Mouse (Mus musculus) embryonic facial prominence, embryonic 11.5 days (tissue): ENCODE measurements at regions not wholly inside any gene's neighbourhood (a gene's known extent, or its start where the extent isn't known, plus 50 kb on each side); places are given as distances from the start of the nearest gene placed in this dataset.

Experiments used
- ATAC-seq: fragments of 200-750 bp; cut with Nextera tagmentation; replicated peaks from 2 replicates; pipeline ENCODE4 v1.8.0; 2017; ENCODE audit warnings: low read depth; ENCODE audit not compliant: insufficient number of reproducible peaks, low FRiP score, low TSS enrichment
- DNase-seq: peaks from one replicate; pipeline ENCODE4 v3.0.0-alpha.2; 2015; ENCODE audit warnings: low spot score
- H3K27ac ChIP-seq: fragments of 300-500 bp; sonication (generic); replicated peaks from 2 replicates; pipeline ENCODE4 v1.5.1; 2014; ENCODE audit warnings: mild to moderate bottlenecking, low read depth, low read length, control low read depth
- H3K27me3 ChIP-seq: fragments of 300-500 bp; sonication (generic); 2 replicates; pipeline ENCODE4 v1.6.1; 2014; ENCODE audit warnings: mild to moderate bottlenecking, low read length, moderate library complexity, mixed read lengths; ENCODE audit not compliant: control insufficient read depth, insufficient read depth
- H3K36me3 ChIP-seq: fragments of 300-500 bp; sonication (generic); replicated peaks from 2 replicates; pipeline ENCODE4 v1.6.1; 2014; ENCODE audit warnings: low read depth, mild to moderate bottlenecking, low read length, moderate library complexity, mixed read lengths; ENCODE audit not compliant: control insufficient read depth, insufficient read depth
- H3K4me1 ChIP-seq: fragments of 300-500 bp; sonication (generic); 2 replicates; pipeline ENCODE4 v1.6.1; 2014; ENCODE audit warnings: low read length, mixed read lengths; ENCODE audit not compliant: control insufficient read depth, insufficient read depth
- H3K4me2 ChIP-seq: fragments of 300-500 bp; sonication (generic); 2 replicates; pipeline ENCODE4 v1.6.1; 2014; ENCODE audit warnings: low read depth, mild to moderate bottlenecking, control low read depth, low read length, moderate library complexity
- H3K4me3 ChIP-seq: fragments of 300-500 bp; sonication (generic); 2 replicates; pipeline ENCODE4 v1.5.1; 2014; ENCODE audit warnings: low read depth, low read length, control low read depth
- H3K9ac ChIP-seq: fragments of 300-500 bp; sonication (generic); replicated peaks from 2 replicates; pipeline ENCODE4 v1.6.1; 2014; ENCODE audit warnings: mild to moderate bottlenecking, control low read depth, low read length
- H3K9me3 ChIP-seq: fragments of 300-500 bp; sonication (generic); replicated peaks from 2 replicates; pipeline ENCODE4 v1.6.1; 2016; ENCODE audit warnings: mild to moderate bottlenecking, low read length, inconsistent platforms, mixed read lengths; ENCODE audit not compliant: control insufficient read depth
- WGBS: fragments of 180-500 bp; shearing (Covaris S2); extraction: QIAGEN DNeasy Blood & Tissue Kit; methylation state at CpG from one replicate; pipeline ENCODE4 v1.1.7; 2014; 5-methylcytosine and 5-hydroxymethylcytosine counted together

DNA sequence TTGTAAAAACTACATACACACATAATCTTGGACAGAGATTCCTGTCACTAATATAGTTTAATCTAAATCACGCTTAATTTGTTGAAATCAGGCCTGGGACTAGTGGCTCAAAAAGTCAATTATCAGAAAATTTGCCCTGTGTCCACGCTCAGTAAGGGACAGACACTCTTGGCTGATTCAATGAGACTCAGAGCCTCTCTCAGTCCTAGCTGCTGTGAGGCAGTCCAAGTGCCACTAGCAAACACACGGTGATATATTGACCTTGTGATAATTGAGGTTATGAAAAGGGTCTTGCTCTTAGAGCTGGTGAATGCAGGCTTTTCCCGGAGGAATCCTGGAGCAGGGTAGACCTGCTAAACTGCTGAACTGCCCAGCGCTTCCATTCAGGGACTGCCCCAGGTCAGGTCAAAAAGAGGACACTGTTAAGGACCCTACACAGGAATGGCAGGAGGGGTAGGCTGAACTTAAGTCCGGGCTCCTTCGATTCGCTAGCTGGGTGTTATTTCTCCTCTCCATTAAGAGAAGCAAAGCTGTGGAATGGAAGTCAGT, 1521.9 kb upstream of the Slc10a2 start:
- ATAC-seq, result no peak
- Histone ChIP-seq H3K4me3 (no peak overlapping the region), H3K4me2 (no peak overlapping the region), H3K27me3 (no peaks in the 10 kb centered on the region), H3K36me3 (no peaks in the 10 kb centered on the region), H3K4me1 (no peaks in the 10 kb centered on the region), H3K9ac (no peak overlapping the region), H3K9me3 (no peaks in the 10 kb centered on the region), H3K27ac (no peak overlapping the region)
- WGBS, result 39% methylated on average over 8 of the region's 8 CpGs
- no peak for DNase-seq

DNA sequence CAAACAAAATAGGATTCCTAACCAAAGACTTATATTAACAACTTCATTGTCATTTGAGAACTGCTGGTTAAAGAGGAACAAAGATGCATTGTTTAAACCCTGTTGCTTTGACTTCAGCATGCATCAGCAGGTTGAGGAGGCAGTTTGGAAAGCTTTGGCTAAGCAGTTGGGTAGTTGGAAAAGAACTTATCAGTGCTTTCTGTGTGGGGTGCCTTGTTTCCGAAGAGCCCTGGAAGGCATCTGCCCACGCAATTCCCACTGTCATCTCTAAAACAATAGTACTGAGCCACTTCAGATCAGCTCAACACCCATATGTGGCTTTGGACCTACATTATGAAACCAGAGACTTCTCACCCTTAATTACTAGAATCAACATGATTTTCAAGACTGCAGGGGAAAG, 1503.7 kb upstream of the Slc10a2 start:
- ATAC-seq (no peak), DNase-seq (no peak)
- Histone ChIP-seq H3K36me3 (no peaks in the 10 kb centered on the region), H3K4me3 (no peak overlapping the region), H3K9ac (no peak overlapping the region), H3K9me3 (no peaks in the 10 kb centered on the region), H3K27me3 (no peaks in the 10 kb centered on the region), H3K4me2 (no peak overlapping the region), H3K27ac (no peak overlapping the region), H3K4me1 (no peaks in the 10 kb centered on the region)
- 53% methylated on average over 2 of the region's 2 CpGs for WGBS

DNA sequence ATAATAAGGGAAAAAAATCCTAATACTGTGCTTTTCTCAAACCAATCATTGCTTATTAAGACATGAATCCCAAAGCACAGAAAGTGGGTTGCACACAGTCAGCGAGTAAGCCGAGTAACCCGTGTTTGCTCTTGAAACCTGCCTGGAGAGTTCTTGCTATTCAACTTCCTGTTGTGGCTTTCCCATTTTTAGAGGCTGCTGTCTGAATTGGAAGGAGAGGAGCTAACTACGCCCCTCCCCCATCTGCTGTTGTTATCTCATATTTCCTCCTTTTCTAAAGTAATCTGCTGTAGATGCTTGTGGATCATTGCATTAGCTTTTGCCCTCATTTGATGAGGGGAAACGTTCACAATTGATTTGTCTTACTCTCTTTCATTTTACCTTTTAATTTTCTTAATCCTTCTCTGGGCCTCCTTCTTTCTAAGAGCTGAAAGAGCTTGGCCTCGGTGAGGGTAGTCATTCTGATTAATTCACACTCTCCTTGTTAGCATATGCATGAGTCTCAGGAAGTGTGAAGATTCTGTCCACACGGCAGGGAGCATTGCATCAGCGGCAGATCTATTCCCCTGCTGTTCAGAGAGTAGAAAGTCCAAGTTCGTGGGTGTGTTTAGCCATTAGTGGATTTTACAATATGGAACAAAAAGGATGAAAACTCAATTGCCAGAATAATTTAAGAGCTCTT, 1501.8 kb upstream of the Slc10a2 start:
- 30% methylated on average over 9 of the region's 9 CpGs for WGBS
- no peak overlapping the region for H3K9ac ChIP-seq
- no peaks in the 10 kb centered on the region for H3K27me3 ChIP-seq
- peak; percentile 31 for DNase-seq
- no peak overlapping the region for H3K27ac ChIP-seq
- no peak for ATAC-seq
- H3K4me1 ChIP-seq, result no peaks in the 10 kb centered on the region
- H3K36me3 ChIP-seq, result no peaks in the 10 kb centered on the region
- no peak overlapping the region for H3K4me2 ChIP-seq
- no peaks in the 10 kb centered on the region for H3K9me3 ChIP-seq
- no peak overlapping the region for H3K4me3 ChIP-seq

DNA sequence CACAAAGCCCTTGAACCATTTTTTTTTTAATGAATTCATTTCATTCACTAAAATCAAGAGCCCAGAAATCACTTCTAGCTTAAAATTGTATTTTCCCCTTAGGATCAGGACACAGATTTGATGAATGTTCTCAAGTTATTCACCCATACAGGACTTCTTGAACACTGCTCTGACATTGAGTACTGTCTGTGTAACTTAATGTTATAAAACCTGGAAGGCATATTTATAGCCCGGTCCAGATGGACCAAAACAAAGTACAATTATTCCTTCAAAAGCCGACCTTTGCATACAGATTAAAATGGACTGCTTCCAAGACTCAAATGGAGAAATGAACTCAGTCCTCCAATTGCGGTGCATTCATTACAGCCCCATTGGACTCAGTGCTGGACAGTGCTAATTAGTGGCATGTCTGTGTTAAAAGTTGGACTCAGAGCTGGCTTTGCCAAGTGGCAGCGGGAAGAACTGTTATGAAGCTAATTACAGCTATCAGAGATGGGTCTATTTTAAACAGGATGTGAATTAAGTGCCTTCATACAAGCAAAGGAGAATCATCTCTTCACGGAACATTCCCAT, 1499.2 kb upstream of the Slc10a2 start:
- no peak overlapping the region for H3K4me2 ChIP-seq
- ATAC-seq, result no peak
- H3K4me3 ChIP-seq, result no peak overlapping the region
- H3K27ac ChIP-seq, result no peak overlapping the region
- H3K4me1 ChIP-seq, result no peaks in the 10 kb centered on the region
- 81% methylated on average over 5 of the region's 5 CpGs for WGBS
- no peak for DNase-seq
- no peaks in the 10 kb centered on the region for H3K36me3 ChIP-seq
- no peaks in the 10 kb centered on the region for H3K27me3 ChIP-seq
- no peak overlapping the region for H3K9ac ChIP-seq
- no peaks in the 10 kb centered on the region for H3K9me3 ChIP-seq

DNA sequence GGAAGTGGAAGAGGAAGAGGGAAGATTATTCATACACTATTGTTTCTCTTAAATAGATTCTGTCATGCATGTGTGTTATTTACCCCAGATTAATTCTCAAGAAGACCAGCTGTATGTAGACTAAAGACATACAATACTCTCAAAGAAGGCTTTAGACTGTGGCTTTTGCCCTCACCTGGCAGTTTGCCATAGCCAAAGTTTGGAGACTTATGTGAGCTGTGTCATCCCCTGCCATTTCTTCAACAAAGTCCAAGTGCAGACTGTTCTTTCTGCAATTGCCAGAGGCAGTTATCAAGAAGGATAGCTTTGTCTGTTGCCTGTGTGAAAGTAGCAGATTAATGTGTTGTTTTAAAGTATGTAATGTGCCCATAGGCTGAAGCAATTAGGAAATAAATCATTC, 1485.0 kb upstream of the Slc10a2 start:
- Histone ChIP-seq H3K4me3 (no peak overlapping the region), H3K4me1 (no peaks in the 10 kb centered on the region), H3K27me3 (no peaks in the 10 kb centered on the region), H3K9me3 (no peaks in the 10 kb centered on the region), H3K4me2 (no peak overlapping the region), H3K27ac (no peak overlapping the region), H3K9ac (no peak overlapping the region), H3K36me3 (no peaks in the 10 kb centered on the region)
- DNase-seq (no peak), ATAC-seq (no peak)

DNA sequence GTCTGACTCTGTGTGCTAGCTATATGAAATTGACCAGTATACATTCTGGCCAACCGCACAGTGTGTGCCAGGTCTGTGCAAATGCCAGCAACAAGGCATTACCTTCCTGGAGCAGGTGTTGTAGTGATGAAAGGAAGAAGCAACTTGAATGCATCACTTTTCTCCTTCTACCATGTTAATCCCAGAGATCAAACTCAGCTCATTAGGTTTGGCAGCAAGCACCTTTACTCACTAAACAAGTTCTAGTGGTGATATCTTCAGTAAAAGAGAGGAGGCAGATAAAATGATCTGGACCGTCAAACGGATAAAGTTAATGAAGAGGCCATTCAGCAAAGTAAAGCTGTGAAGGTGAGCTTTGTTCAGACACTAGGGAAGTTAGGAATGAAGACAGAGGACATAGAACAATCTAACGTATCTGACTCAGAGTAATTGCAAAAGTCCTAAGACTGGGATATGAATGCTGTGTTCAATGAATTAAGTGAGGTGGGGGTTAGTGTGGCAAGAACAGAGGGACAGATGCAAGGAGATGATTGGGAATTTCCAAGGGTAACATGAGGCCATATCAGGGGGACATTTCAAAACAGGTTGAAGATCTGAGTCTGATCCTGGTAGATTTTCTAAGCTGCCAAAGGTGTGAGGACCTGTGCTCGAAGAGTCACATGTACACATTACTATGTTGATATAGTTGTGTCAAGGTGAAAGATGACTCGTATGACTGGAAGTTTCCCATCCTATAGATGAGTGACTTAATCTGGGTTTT, 1478.4 kb upstream of the Slc10a2 start:
- Histone ChIP-seq H3K27ac (no peak overlapping the region), H3K4me1 (no peaks in the 10 kb centered on the region), H3K36me3 (no peaks in the 10 kb centered on the region), H3K27me3 (no peaks in the 10 kb centered on the region), H3K9me3 (no peaks in the 10 kb centered on the region), H3K4me2 (no peak overlapping the region), H3K4me3 (no peak overlapping the region), H3K9ac (no peak overlapping the region)
- no peak for ATAC-seq
- 89% methylated on average over 6 of the region's 6 CpGs for WGBS
- DNase-seq, result no peak

DNA sequence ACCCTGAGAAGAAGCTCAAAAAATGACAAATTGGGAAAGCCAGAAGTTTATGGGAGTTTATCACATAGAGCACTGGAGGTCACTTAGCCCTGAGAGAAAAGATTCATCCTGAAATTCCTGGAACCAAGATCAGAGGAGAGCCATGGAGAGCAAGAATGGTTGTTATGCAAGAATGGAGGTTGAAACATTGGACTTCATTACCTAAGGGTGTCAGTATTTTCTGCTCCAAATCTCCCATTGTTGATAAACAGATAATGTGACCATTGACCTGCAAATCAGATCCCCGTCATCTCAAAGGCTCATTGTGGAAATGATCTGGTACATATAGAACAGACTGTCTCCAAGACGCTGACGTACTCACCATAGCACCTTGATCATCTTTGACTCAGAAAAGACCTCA, 1477.6 kb upstream of the Slc10a2 start:
- Histone ChIP-seq H3K9ac (no peak overlapping the region), H3K4me2 (no peak overlapping the region), H3K4me3 (no peak overlapping the region), H3K27me3 (no peaks in the 10 kb centered on the region), H3K36me3 (no peaks in the 10 kb centered on the region), H3K27ac (no peak overlapping the region), H3K4me1 (no peaks in the 10 kb centered on the region), H3K9me3 (no peaks in the 10 kb centered on the region)
- WGBS, result 83% methylated on average over 3 of the region's 3 CpGs
- ATAC-seq (no peak), DNase-seq (no peak)
